Mouse (Mus musculus) layer of hippocampus, adult 18-20 months (tissue): ENCODE results near the gene Fam189a2. TPM values are rescaled to one million over a fixed set of nuclear protein-coding genes. Genes with fewer than 3 reads are reported as not detected.

ENCODE experiments used
- DNase-seq, 2 experiments: peaks; one replicate each; pipeline ENCODE4 v3.0.0; 2022; ENCODE audit warnings: low spot score in 2 of 2
- long read RNA-seq: library from polyadenylated mRNA; stranded (forward); transcript quantifications from one replicate; pipeline ENCODE4 v2.0.0, GENCODE M21; 2021
- total RNA-seq, 2 experiments: library from RNA; stranded (reverse); gene quantifications; 2 replicates each; pipeline ENCODE4 v1.2.3; 2021

The Fam189a2 gene
- total RNA-seq: 1 to 10 TPM; 8.1 to 9.0 TPM
- long read RNA-seq, transcript Fam189a2-201 (11 exons, 2,548 nt): major isoform, 8 of 12 reads
- long read RNA-seq, partial matches to known transcripts: 1 of 12 reads
- long read RNA-seq, other reads (novel, unspliced or antisense): 3 of 12 reads

DNA sequence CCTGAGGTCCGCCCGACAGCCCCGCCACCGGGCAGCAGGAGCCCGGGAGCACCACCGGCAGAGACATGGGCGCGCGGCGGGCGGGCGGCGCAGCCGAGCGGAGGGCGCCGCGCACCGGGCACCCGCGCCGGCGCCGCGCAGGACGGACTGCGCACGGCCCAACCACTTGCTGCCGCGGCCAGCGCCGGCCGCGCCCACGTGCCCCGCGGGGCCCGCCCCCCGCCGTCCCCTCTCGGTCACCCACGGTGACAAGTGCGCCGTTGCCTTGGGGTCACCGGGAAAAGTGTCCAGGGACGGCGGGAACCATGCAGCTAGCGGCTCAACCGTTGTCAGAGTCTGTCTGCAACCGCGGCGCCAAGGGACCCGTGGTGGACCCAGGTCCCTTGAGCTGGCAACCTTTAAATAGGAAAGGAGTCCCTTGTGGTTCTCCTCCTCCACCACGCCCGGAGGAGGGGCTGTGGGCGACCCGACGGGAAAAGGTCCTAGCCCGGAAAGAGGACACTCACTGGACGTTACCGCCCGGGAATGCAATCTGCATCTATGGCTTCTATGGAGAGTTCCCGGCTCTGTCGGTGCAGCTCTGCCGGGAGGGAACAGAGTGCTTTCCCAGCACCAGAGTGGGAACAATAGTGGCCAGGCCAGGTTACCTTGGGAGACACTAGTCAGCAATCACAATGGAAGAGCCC lies at the start of gene Fam189a2:
Gene Fam189a2, minus strand, starts transcription at position 149 of the 686 bp plus-strand sequence.
- DNase-seq: peak in 1 of 2 experiments; percentile 36

DNA sequence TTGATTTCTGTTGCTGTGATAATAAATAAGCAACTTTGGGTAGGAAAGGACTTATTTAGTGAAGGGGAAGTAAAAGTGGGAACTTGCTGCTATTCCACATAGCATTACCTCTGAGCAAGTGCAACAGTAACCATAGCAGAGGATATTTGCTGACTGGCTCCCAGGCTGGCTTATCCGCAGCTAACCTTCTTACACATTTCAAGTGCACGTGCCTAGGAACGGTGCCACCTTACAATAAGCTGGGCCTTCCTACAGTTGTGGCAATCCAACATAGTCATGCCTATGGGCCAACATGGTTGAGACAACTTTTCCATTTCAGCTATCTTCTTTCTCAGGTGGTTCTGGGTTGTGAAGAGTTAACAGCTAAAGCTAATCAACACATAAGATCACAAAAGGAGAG lies 46.8 kb upstream of the Fam189a2 start:
- DNase-seq: no peak

DNA sequence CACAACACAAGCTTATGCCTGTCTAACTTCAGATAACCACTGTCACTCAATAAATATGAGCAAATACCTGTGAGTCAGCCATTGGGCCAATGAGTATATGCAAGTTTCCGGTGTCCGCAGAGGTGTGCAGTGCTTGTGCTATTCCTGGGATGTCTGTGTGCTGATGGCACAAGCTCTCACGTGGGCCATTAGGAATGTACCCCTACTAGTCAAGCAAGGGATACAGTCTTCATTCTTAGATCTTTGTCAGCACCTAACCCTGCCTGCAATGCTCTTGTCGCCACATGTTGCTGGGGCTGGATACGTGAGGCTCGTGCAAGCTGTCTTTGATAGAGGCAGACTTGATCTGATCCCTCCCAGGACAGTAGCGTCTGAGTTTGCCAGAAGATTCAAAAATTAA lies 45.7 kb upstream of the Fam189a2 start:
- DNase-seq: no peak

DNA sequence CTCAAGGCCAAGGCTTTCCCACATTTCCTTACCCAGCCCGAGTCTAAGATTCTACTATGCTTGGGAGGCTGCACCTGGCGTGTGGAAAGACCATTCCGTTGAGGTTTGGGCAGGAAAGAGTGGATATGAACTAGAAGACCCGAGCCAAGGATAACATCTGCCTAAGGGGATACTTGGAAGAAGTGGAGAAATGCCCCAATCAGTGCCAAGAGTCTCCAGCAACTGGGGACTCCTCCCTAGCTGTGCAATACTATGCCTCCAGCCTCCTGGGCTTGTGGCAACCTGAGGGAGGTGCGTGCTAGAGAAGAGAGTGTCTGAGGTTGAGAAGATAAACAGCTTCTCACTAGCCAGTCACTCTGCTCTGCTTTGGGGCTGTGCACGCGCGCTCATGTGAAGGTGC lies 45.1 kb upstream of the Fam189a2 start:
- DNase-seq: no peak

DNA sequence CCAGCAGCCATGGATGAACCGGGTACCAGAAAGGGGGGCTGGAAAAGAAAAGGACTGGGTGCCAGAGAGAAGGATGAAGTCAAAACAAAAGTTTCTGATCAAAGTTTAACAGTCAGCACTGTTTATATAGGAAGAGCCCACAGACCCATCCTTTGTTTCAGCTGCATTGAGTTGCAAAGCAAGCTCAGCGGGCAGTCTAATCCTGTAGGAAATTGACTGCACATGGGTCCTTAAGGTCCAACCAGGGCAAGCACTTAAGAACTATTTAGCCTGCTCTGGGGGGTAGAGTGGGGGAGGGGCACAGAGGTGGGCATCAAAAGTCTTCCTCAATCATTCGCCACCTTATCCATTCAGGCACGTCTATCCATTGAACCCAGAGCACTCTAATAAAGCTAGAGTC lies 42.3 kb upstream of the Fam189a2 start:
- DNase-seq: no peak

DNA sequence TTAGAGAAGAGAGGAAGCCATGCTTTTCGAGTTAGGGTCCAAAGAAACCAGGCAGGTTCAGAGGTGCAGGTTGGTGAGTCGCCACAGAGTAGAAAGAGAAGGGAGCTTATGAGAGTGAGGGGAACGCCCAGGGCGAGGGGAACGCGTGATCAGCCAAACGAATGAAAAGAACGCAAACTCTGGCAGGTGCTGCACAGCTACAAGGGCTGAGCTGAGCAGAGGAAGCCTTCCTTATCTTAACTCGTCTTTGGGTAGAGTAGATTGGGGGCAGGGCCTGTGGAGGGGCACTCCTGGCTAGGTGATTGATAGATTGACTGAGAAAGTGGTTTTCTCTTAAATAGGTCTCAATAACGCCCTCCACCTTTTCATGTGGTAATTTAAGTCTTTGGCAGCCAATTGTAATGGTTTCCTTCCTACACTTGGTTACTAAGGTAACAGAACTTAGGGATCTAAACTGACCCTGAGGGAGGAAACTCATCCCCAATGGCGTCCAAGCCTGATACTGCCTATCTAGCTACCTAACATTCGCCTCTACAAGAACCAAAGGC lies 33.6 kb upstream of the Fam189a2 start:
- DNase-seq: no peak

DNA sequence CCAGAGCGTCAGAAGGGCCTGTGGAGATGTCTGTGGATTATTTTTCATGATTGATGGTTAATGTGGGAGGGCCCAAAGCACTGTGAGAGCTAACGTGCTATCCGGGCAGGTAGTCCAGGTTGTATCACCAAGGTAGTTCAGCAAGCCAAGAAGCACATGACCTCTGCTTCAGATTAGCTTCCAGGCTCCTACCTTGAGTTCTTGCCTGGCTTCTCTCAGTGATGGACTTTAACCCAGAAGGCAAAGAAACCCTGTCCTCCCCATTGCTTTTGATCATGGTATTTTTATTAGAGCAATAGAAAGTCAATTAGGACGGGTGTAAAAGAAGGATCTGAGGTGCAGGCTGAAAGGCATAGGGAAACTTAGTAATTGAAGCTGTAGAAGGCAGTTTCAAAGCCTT lies 32.8 kb upstream of the Fam189a2 start:
- DNase-seq: no peak

DNA sequence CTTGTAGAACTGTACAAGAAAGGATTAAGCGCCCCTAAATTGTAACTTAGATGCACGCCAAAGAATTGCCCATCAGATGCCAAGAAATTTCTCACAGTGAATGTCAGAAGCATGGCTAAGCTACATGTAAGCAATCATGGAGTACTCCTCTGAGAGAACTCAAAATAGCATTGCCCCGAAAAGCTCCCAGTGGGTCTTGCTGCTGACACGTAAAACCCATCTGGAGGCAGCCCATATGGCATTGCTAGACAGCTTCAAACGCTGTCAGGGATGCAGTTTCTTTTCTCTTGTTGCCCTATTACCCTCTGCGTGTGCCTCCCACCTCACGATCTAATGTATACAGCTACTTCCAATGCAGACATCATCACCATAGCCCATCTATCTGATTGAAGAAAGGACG lies 28.0 kb upstream of the Fam189a2 start:
- no peak for DNase-seq

DNA sequence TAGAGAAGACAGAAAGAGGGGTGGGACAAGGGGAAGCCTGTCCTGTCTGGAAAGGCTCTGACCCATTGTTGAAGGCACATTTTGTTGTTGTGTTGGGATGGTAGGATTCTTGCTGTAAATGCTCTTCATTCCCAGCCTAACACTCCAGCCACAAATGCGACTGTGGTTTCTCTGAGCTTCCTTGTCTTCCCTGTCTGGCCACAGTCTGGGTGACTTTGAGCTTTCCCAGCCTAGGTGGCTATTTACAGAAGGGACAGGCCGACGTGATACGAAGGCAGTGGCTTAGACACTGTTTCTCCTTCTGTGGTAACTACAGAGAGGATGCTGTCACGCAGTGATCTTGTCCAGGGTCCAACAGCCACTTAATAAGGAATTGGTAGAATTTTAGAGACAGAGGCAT lies 27.2 kb upstream of the Fam189a2 start:
- no peak for DNase-seq

DNA sequence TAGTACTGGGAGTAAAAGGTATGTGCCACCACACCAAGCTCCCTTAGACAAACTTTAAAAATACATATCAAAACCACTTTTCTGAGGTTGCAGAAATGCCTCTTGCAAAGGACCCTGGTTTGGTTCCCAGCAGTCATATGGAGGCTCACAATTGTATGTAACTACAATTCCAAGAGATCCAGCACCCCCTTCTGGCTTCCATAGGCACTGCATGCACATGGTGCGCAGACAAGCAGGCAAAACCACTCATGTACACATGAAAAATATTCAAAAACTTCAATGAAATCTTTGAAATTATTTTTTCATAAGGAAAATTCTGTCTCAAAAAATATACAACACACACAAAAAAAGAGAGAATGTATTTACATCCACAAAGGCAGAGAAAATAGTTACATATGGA lies 26.1 kb upstream of the Fam189a2 start:
- no peak for DNase-seq

DNA sequence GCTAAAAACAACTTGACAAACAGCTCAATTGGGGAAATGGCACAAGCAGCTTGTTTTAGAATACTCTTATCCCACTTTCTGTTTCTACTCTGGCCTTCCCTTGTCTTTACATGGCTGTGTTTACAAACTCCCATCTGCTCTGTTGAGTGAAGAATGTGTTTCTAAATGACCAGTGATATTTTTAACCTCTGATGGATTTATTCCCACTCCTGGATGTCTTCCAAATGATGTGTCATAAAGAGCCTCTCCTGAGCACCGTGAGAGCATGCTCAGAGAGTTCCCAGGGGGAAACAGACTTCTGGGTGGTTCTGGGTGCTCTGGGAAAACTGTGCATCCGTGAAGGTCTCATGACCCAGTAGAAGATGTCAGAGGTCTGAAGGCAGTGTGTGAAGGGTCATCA lies 24.1 kb upstream of the Fam189a2 start:
- DNase-seq: no peak

DNA sequence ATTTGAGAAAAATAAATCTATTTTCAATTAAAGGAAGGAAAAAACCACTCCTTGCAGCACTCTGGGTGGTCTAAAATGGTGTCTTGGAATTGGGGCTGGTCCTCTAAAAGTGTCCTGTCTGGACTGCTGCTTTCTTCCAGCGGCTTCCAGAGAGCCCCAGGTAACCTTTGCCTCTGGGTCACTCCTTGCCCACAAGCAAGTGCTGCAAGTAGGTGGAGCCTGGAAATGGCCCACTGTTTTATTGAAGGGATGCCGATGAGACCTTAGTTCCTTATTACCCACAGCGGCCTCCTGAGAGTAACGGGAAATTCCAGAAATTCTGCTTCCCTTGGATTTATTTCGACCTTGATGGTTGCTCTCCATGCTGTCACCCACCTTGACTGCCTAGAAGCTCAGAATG lies 23.4 kb upstream of the Fam189a2 start:
- DNase-seq: no peak

DNA sequence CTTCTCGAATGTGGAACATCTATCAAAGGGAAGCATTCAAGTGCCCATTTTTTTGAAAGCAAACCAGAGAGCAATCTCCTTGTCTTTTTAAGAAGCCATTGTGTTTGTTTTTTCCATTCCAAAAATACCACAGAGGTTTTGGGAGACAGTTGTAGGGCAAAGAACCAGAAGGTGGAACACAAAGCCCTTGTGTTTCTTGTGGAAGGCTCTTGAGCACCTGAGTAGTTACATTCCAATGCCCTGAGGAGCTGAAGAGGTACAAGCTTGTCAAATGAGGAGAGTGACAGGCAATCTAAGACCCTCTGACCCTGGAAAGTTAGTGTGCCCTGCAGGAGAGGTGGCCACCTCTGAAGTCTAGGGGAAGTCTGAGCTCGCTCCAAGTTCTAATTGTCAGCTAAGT lies 19.7 kb upstream of the Fam189a2 start:
- no peak for DNase-seq

DNA sequence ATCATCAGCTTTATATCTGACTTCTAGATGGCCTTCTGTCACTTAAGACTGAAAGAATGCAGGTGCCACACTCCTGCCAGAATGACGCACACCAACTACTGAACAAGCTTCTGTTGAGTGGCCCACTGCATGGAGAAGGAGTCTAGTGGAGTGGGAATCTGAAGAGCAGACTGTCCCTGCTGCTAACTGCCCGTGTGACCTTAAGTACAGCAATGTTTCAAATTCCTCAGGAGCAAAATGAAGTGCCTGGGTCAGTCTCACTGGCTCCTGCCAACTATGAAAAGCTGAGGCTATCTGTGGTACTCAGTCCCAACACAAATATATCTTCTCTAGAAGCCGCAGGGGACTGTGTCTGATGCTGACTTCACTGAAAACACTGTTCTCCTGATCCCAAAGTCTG lies 18.5 kb upstream of the Fam189a2 start:
- DNase-seq: no peak

DNA sequence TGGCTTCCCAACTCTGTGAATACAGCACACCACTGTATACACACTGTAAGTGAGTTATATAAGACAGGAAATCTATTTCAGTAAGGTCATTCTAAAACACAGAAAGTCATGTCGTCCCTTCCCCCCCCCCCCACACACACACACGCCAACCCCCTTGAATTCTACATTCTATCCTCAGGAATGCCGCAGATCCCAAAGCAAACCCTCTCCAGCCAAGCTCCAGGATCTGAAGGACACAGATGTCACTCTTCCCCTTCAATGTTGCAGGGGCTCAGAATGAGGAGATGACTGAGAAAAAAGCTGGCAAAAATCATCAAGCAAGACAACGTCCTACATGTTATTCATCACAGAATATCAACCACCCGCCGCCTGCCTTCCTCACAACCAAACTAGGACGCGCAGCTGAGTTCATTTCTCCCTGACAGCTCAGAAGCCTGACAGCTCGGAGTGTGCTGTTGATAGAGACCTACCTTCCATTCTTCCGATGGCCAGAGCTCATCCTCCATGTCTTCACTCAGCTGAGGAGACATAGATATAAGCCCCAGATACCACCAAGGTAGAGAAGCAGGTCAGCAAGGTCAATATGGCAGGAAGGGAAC lies 15.7 kb upstream of the Fam189a2 start:
- no peak for DNase-seq

DNA sequence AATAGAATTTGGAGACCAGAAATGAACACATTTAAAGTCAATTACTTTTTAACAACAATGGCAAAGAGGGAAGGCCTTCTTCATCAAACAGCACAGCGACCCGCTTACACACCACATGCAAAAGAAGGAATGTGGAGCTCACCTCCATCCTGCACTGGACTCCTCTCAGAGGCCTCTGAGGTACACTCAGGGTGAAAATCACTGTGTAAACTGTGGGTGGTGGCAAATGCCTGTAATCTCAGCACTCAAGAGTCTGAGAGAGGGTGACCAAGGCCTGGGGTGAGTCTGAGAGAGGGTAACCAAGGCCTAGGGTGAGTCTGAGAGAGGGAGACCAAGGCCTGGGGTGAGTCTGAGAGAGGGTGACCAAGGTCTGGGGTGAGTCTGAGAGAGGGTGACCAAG lies 11.6 kb upstream of the Fam189a2 start:
- DNase-seq: no peak

DNA sequence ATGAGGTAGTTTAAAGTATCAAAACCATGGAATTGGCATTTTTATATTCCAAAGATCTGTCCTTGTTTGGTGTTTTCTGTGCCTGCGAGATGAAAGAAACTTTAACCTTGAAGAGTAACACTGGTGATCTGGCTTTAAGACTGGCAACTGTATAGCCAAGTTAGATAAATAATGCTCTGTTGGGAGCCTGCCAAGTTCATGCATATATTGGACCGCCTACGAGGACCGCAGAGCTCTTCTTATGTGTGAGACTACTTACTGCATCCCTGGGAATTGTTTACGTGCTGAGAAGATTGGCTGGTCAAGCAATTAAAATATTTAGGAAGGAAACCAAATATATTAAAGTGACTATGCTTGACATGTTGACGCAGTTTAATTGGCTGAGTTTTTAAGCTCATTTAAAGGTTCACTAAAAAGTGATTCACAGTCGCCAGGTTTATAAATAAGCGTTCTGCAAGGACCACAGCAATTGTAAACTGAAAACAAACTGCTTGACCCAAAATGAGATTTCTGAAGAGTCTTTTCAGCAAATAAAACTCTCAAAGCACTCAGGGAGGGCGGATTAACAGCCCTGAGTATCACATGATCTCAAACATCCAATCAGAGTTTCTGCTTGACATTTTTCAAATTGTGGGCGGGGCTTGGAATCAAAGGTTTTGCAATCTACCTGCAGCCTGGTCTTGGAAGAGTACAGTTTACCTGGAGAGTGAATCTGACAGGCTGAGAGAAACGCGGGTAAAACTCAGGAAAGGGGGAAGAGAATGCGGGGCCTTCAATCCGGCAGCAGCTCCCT lies 8.4 kb upstream of the Fam189a2 start:
- no peak for DNase-seq

DNA sequence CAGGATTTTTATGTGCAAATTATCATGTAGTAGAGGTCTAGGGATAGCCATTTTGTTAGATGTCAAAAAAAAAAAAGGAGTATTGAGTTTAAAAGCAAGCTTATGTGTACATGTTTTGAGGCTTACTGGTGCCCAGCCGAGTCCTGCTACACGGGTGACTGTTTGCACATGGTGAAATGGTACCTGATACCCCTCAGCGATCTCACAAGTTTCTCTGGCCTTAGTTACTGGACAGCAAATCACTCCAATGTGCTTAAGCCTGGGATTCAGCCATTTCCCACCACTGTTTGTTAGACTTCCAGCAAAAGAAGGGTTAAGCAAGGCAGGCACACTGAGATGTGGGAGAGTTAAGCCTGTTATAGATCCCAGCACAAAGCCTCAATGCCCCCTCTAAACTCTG lies 3.5 kb upstream of the Fam189a2 start:
- no peak for DNase-seq

DNA sequence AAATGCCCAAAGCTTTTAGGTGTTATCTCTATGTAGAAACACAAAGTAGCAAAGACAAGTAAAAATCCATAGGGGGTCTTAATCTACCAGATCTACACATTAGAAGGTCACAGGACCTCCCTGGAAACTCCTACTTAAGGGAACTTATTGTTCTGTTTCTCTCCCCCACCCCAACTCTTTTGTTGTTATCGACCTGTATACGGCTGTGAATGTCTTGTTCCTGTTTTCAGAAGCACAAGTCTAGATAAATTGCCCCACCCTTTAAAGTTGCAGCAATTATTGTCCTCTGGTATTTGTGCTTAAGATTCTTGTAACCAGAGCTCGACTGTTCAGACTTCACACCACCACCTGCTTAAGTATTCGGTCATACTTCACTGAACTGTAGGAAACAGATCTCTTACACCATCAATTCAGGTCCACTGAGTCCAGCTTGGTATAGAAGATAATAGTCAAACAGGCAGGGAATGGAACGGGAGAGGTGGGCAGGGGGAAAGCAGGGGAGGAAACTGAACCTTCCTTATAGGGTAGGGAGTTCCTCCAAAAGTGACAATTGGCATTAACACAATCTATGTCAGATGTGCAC lies 1.9 kb upstream of the Fam189a2 start:
- DNase-seq: no peak

DNA sequence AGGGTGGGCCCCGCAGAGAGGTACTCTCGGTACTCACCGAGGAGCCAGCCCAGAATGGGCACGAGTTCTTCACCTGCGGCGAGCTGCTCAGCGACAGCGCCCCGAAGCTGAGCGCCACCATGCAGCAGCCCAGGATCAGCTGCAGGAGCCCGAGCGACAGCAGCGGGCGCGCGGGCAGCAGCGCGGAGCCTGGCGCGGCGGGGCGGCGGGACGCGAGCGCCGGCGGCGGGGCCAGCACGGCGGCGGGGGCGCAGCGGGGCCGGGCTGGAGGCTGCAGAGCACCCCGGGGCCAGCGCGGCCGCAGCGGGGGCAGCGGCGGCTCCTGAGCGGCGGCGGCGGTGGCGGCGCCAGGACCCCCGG lies 328 bp downstream of the Fam189a2 start:
- DNase-seq: peak; percentile 18 to 40

DNA sequence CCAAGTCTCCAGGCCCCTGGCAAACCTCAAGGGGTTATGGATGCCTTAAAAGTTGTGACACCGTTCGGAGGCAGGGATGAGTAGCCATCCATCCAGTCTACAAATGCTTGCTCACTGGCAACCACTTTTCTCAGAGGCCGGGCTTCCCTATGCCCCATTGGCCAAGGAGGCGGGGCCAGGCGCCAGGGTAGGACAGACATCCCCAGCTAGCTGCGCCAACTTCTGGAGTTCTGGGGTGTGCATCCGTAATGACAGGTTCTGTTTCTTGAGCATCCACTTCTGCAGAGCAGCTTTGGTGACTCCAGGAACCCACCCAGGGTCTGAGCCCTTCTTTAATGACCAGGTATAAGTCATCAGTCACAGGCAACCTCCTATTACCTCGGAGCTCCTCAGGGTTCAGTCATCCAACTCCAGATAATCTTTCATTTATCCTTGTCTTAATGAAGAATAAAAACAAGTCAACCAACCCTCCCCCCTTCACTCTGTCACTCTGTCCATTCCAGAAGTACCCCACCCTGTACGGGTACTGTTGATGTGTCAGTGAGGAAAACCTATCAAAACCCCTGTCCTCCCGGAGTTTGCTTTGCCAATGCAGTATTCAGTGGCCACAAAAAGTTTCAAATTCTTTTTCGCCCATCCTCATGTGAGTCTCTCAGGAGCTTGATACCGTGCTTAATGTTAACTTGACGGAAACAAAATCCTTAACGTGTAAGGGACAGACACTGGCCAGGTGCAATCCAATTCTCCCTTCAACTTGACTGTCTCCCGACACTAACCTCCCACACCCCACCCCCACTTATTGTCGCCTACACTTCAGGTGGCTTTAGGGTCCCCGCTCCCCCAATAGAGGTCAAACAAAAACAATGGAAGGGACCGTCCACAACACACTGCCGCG lies 956 bp downstream of the Fam189a2 start:
- DNase-seq: no peak
